Mouse (Mus musculus) frontal cortex, adult 2 months (tissue): ENCODE data around the gene Paip2b. TPM values are rescaled to one million over a fixed set of nuclear protein-coding genes. Genes with fewer than 3 reads are reported as not detected.
"Not testable (repeated sequence)": the region's sequence is repeated elsewhere in the genome, so short reads cannot be mapped to it uniquely, and the experiment has no call there.

Experiments
- DNase-seq, 2 experiments: peaks; one replicate each; pipeline ENCODE4 v3.0.0; 2022; ENCODE audit warnings: low spot score in 1 of 2; ENCODE audit errors: extremely low spot score in 1 of 2
- polyA plus RNA-seq: library from polyadenylated mRNA; depleted of rRNA; stranded (reverse); fragments of >200 nt; gene quantifications from 2 replicates; pipeline ENCODE4 v1.2.3, GENCODE M21; 2012

Gene Paip2b
- polyA plus RNA-seq, 1 experiment: 45.7 TPM

GRCm38 (mm10) chr6:83802846-83803245 lies 28.7 kb downstream of the Paip2b start:
- no peak for DNase-seq

GRCm38 (mm10) chr6:83802033-83802432 lies 29.5 kb downstream of the Paip2b start:
- DNase-seq: no peak

- no peak for DNase-seq
Observed at GRCm38 (mm10) chr6:83796686-83797085, 34.9 kb downstream of the Paip2b start.

GRCm38 (mm10) chr6:83795492-83795900 lies 36.0 kb downstream of the Paip2b start:
- DNase-seq: peak in 1 of 2 experiments; percentile 52

- DNase-seq: peak; percentile 86 to 92
Observed at GRCm38 (mm10) chr6:83794760-83795296, 36.7 kb downstream of the Paip2b start, which contains the start of gene Nagk. Nagk (plus strand) TSS chr6:83794982.

- no peak for DNase-seq
Observed at GRCm38 (mm10) chr6:83791251-83791890, 40.2 kb downstream of the Paip2b start.

- DNase-seq: not testable (repeated sequence)
Observed at GRCm38 (mm10) chr6:83790533-83790932, 41.0 kb downstream of the Paip2b start.

- no peak for DNase-seq
Observed at GRCm38 (mm10) chr6:83788554-83788953, 43.0 kb downstream of the Paip2b start.

GRCm38 (mm10) chr6:83786426-83786825 lies 45.1 kb downstream of the Paip2b start:
- DNase-seq: no peak

GRCm38 (mm10) chr6:83779026-83779425 lies 52.5 kb downstream of the Paip2b start:
- DNase-seq: peak in 1 of 2 experiments; percentile 53

GRCm38 (mm10) chr6:83778306-83778705 lies 53.2 kb downstream of the Paip2b start:
- peak in 1 of 2 experiments; percentile 14 for DNase-seq

GRCm38 (mm10) chr6:83775638-83776293 lies 55.8 kb downstream of the Paip2b start, which contains the start of gene Tex261:
Tex261 (minus strand) TSS chr6:83775813.
- peak; percentile 75 to 92 for DNase-seq

GRCm38 (mm10) chr6:83774781-83775563 lies 56.6 kb downstream of the Paip2b start:
- DNase-seq: no peak

GRCm38 (mm10) chr6:83774126-83774525 lies 57.4 kb downstream of the Paip2b start:
- DNase-seq: no peak

- DNase-seq: no peak
Observed at GRCm38 (mm10) chr6:83768485-83768884, 63.1 kb downstream of the Paip2b start.

- no peak for DNase-seq
Observed at GRCm38 (mm10) chr6:83766982-83767381, 64.6 kb downstream of the Paip2b start.

- DNase-seq: peak in 1 of 2 experiments; percentile 14
Observed at GRCm38 (mm10) chr6:83762880-83763431, 68.6 kb downstream of the Paip2b start.

GRCm38 (mm10) chr6:83762344-83762743 lies 69.2 kb downstream of the Paip2b start, which contains the start of gene Ankrd53:
Ankrd53 (plus strand) TSS chr6:83762644.
- no peak for DNase-seq

- DNase-seq: no peak
Observed at GRCm38 (mm10) chr6:83756051-83756450, 75.5 kb downstream of the Paip2b start.
